Mouse (Mus musculus): ENCODE measurements around the gene Cdc26.

DNA sequence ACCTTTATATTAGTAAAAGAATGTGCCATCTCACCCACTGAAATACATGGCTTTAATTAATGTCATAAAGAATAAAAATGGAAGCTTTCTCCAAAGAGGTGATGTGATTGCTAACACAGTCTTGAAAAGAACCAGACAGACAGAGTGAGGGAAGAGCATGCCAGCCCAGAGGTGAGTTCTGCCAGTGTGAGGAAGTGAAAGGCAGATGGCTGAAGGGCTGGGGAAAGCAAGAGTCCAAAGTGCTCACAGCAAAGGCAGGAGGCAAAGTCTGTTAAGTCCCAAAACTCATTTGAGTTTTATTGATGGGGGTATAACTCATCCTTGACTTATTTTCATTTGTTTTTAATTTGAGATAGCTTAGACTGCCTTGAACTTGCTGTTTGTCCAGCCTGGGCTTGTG, 22.2 kb upstream of the Cdc26 start:
- TF ChIP-seq CTCF (conservative IDR thresholded peaks at IDR 0.05 in 1 of 2, IDR thresholded peaks at IDR 0.05 in 1 of 2; ENCODE audit: low read depth in 2 of 2, low read length in 2 of 2) (no peak), POLR2AphosphoS2 (IDR thresholded peaks at IDR 0.05; ENCODE audit: low read depth, low read length) (no peak), RAD21 (IDR thresholded peaks at IDR 0.05; ENCODE audit: low read depth, low read length) (no peak), UBTF (IDR thresholded peaks at IDR 0.05; ENCODE audit: low read depth, low read length) (no peak), ELF1 (IDR thresholded peaks at IDR 0.05; ENCODE audit: low read depth, low read length) (no peak)
